Mouse (Mus musculus): ENCODE measurements around the gene 1190005I06Rik.

The 1190005I06Rik gene

GRCm38 (mm10) chr8:120667561-120668373 lies 20.3 kb upstream of the 1190005I06Rik start, which contains the start of the genes Gm27021 and Cox4i1:
Gene Gm27021 (minus strand): TSS chr8:120668079.
Gene Cox4i1 (plus strand): TSS chr8:120668222.
- peak; percentile 78 to 84 for DNase-seq (ENCODE audit: low read depth in 2 of 2, low spot score in 2 of 2)

GRCm38 (mm10) chr8:120666807-120667470 lies 19.5 kb upstream of the 1190005I06Rik start:
- no peak for DNase-seq (ENCODE audit: low read depth in 2 of 2, low spot score in 2 of 2)

- no peak for DNase-seq (ENCODE audit: low read depth in 2 of 2, low spot score in 2 of 2)
Observed at GRCm38 (mm10) chr8:120665726-120666455, 18.5 kb upstream of the 1190005I06Rik start.

GRCm38 (mm10) chr8:120664566-120664965 lies 17.1 kb upstream of the 1190005I06Rik start:
- no peak for DNase-seq (ENCODE audit: low read depth in 2 of 2, low spot score in 2 of 2)

GRCm38 (mm10) chr8:120657415-120657814 lies 10.0 kb upstream of the 1190005I06Rik start:
- DNase-seq (ENCODE audit: low read depth in 2 of 2, low spot score in 2 of 2), result no peak

- DNase-seq (ENCODE audit: low read depth in 2 of 2, low spot score in 2 of 2), result no peak
Observed at GRCm38 (mm10) chr8:120656322-120657052, 9.1 kb upstream of the 1190005I06Rik start.

- no peak for DNase-seq (ENCODE audit: low read depth in 2 of 2, low spot score in 2 of 2)
Observed at GRCm38 (mm10) chr8:120644663-120645062, 2.8 kb downstream of the 1190005I06Rik start.

GRCm38 (mm10) chr8:120642031-120642662 lies 5.3 kb downstream of the 1190005I06Rik start:
- DNase-seq (ENCODE audit: low read depth in 2 of 2, low spot score in 2 of 2), result no peak

GRCm38 (mm10) chr8:120641245-120641644 lies 6.2 kb downstream of the 1190005I06Rik start:
- no peak for DNase-seq (ENCODE audit: low read depth in 2 of 2, low spot score in 2 of 2)

- peak; percentile 42 to 43 for DNase-seq (ENCODE audit: low read depth in 2 of 2, low spot score in 2 of 2)
Observed at GRCm38 (mm10) chr8:120634329-120634839, 13.0 kb downstream of the 1190005I06Rik start.

- DNase-seq (ENCODE audit: low read depth in 2 of 2, low spot score in 2 of 2), result no peak
Observed at GRCm38 (mm10) chr8:120633665-120634271, 13.7 kb downstream of the 1190005I06Rik start.

GRCm38 (mm10) chr8:120632969-120633664 lies 14.3 kb downstream of the 1190005I06Rik start:
- no peak for DNase-seq (ENCODE audit: low read depth in 2 of 2, low spot score in 2 of 2)

- no peak for DNase-seq (ENCODE audit: low read depth in 2 of 2, low spot score in 2 of 2)
Observed at GRCm38 (mm10) chr8:120631441-120632375, 15.7 kb downstream of the 1190005I06Rik start.

- no peak for DNase-seq (ENCODE audit: low read depth in 2 of 2, low spot score in 2 of 2)
Observed at GRCm38 (mm10) chr8:120630848-120631247, 16.6 kb downstream of the 1190005I06Rik start.

GRCm38 (mm10) chr8:120630031-120630430 lies 17.4 kb downstream of the 1190005I06Rik start:
- DNase-seq (ENCODE audit: low read depth in 2 of 2, low spot score in 2 of 2), result no peak

GRCm38 (mm10) chr8:120627298-120627697 lies 20.1 kb downstream of the 1190005I06Rik start:
- no peak for DNase-seq (ENCODE audit: low read depth in 2 of 2, low spot score in 2 of 2)

GRCm38 (mm10) chr8:120626461-120626860 lies 21.0 kb downstream of the 1190005I06Rik start:
- DNase-seq (ENCODE audit: low read depth in 2 of 2, low spot score in 2 of 2), result no peak

GRCm38 (mm10) chr8:120623608-120624007 lies 23.8 kb downstream of the 1190005I06Rik start:
- no peak for DNase-seq (ENCODE audit: low read depth in 2 of 2, low spot score in 2 of 2)

All from CD8-positive naive resting alpha-beta T cell, adult 2 months (primary cell).